Mouse (Mus musculus) adrenal gland, adult 18-20 months (tissue): Measurements from ENCODE around the gene Tbcb. TPM values are rescaled to one million over a fixed set of nuclear protein-coding genes. Genes with fewer than 3 reads are reported as not detected.
"Not testable (repeated sequence)": the region's sequence is repeated elsewhere in the genome, so short reads cannot be mapped to it uniquely, and the experiment has no call there.

Experiments used
- DNase-seq, 2 experiments: peaks; one replicate each; pipeline ENCODE4 v3.0.0; 2021 to 2022; ENCODE audit warnings: low spot score in 2 of 2
- total RNA-seq, 2 experiments: library from RNA; stranded (reverse); gene quantifications; 1 replicate in 1 of 2; 2 replicates in 1 of 2; pipeline ENCODE4 v1.2.3; 2021

Tbcb gene
- total RNA-seq, 2 experiments from 2014 or later, result 86.2 to 93.6 TPM

DNA sequence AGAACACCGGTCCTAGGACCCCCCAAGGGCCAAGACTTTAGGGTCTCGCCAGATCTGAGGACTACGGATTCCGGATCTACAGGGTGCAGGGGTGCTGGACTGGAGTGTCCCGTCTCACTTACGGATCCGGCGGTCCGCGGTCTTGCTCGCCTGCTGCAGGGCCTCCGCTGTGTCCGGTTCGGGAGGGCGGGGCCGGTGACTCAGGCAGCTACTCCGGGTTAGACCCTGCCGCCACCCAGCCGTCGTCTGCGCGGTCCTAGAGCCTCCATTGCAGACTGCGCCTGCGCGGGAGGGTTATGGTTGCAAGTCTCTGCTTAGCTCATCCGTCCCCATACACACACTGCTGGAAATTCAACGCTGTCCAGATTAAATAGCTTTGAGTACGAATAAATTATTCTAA lies 37.2 kb downstream of the Tbcb start:
- DNase-seq, result peak; percentile 93 to 95

DNA sequence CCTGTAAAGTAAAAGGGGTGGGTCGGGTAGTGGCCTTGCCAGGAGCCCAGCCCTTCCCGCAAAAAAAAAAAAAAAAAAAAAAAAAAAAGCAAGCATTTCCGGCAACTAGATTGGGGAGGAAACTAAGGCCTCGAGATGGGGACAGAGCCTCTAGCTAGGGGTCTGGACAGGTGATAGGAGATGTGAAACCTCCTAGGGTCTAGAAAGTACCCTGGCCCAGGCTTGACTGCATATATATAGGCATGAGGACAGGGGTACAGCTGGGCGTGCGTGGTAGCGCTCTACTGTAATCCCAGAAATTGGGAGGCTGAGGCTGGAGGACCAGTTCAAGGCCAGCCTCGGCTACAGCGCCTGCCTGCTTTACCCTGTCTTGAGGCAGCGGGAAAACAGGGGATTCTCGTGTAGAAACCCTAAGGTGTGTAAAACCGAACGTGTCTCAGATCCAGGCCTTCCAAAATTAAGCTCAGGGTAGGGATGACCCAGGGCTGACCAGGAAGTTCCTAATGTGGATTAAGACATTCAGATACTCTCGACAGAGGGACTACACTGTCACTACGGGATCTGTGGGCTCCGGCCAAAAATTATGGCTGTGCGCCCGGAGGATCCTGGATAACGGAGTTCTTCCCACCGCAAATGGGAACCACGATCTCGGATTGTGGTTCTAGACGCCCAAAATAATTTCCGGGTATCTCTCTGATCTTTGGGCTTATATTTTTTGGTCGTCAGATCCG lies 37.8 kb downstream of the Tbcb start:
- peak in 1 of 2 experiments; percentile 53 for DNase-seq

DNA sequence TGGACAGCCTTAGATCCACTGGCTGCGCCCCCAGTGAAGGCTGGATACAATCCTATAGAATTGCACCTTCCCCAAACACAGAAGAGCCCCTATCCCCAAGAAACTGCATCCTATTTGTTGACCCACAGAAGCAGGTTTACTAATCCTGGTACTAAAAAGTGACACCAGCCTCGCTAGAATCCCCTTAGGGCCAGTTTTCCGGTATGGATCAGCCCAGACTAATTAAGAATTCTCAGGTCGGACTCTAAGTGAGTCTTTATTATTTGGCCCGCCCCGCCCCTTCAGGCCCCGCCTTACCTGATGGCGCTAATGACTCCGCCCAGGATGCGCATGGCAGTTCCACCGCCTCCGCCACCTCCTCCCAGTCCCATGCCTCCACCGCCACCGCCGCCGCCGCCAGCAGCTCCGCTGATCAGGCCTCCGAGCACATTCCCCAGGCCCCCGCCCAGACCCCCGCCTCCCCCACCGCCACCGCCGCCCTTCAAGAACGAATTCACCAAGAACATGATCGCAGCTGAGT lies 38.4 kb downstream of the Tbcb start:
- DNase-seq, result peak; percentile 80 to 83

DNA sequence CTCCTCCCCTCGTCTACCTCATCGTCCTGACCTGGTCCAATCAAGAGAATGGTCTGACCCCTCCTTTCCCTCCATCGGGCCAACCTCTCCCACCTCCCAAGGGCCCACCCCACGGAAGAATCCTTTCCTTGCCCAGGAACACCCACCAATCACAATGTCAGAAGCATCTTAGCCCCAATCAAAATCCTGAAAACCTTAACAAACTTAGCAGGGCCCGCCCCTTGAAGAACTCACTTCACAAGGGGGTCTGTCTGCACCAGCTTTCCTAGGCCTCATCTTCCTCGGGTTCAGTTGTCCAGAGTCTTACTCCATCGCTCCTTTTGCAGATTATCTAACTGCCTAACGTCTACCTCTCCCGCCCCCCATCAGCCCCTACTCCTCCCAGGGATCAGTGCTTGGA lies 39.1 kb downstream of the Tbcb start:
- DNase-seq, result no peak

DNA sequence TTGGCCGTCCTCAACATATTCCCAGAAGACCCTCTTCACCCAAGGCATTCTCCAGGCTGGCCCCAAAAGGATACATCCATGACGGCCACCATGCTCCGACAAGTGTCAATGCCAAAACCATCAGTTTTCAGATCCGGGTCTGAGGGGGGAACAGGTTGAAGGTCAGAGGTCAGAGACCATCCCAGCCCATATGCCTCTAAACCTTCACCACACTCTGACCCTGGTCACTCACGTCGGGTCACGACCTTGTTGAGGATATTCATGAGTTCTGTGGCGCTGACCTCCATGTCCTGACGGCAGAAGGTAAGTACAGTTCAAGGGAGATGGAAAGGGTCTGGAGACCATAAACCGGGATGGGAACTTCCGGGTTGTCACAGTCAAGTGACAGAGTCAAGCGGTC lies 40.0 kb downstream of the Tbcb start:
- DNase-seq, result no peak

DNA sequence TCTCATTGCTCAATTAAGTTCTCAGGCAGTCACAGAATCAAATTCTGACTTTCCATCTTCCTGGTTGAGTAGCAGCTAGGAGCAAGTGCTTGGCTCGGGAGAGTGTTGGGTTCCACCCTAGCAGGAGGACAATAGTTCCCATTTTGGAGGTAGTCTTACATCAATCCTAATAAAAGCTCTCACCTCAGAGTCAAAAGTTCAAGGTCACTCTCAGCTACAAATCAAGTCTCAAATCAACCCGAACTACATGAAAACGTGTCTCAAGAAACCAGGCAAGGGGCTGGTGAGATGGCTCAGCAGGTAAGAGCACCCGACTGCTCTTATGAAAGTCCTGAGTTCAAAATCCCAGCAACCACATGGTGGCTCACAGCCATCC lies 43.0 kb downstream of the Tbcb start:
- no peak for DNase-seq

DNA sequence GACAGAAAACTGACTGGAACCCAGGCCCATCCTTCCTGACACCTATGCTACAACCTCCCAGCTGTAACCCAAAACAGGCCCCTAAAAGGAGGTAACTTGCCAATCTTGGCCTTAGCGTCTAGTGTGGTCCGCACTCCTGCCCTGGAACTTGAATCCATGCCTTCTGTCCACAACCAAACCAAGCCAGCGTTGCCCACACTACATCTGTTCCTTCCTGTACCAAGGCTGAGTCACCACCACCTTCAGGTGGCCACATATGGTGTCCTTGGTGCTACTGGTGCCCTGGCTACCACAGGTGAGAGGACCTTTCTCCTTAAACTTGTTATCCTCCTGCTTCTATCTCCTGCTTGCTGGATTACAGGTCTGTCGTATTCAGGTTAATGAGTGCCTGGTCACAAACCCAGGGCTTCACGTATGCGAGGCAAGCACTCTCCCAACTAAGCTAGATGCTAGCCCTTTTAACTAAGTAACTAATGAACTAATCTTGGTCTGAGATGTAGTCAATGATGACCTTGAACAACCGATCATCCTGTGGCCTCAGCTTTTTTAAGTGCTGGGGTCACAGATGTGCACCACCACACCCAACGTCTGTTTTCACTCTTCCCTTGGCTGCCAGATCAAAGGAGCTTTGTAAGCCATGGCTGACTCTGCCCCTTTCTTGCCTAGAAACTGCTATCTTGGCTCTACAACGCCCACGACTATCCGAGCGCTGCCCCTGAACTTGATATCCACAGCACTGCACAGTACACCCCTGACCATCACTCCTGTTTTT lies 43.5 kb downstream of the Tbcb start:
- DNase-seq, result no peak

DNA sequence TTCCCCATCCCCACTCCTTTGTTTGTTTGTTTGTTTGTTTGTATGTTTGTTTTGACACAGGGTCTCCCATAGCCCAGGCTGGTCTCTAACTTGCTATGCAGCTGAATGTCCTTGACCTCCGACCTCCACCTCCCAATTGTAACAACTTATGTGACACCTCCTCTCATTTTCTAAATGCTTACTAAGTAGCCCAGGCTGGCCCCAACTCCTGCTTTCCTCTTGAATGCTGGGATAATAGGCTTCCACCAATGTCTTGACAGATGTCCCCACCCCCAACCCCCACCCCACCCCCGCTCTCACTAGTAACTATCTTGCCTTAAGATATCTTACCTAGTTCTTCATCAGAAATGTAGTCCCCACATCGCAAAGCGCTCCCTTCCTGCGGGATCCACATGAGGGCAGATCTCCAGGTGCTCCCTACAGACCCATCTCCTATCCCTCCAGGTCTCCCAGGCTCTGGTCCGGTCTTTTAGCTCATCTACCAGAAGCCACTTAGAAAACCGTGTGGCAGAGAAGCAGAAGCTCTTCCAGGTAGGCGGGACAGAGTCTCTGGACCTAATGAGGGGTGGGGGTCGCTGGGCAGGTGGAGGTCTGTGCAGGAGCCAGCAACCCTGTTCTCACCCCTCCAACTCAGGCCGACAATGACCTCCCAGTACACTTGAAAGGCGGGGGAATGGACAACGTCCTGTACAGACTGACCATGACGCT lies 47.3 kb downstream of the Tbcb start:
- no peak for DNase-seq

DNA sequence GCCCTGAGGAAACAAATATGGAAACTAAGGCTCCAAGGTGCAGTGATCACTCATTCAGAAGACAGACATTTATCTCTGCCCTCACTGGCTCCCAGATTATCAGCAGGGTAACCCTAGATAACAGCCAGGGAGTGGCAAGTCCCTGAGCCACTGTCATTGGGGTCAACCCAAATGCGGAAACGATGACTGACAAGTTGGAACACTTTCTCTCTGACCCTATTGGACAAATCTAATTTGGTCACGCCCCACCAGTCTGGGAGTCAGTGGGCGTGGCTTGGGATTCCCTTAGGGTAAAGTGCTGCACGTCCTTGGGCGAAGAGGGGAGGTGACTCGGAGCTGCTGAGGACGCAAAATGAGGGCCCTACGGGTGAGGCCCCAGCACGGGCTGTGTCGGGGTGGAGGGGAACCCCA lies 48.2 kb downstream of the Tbcb start, which contains the start of gene Cox7a1:
Cox7a1 (plus strand) TSS at position 266 of the 411 bp plus-strand sequence.
- peak; percentile 80 to 82 for DNase-seq

DNA sequence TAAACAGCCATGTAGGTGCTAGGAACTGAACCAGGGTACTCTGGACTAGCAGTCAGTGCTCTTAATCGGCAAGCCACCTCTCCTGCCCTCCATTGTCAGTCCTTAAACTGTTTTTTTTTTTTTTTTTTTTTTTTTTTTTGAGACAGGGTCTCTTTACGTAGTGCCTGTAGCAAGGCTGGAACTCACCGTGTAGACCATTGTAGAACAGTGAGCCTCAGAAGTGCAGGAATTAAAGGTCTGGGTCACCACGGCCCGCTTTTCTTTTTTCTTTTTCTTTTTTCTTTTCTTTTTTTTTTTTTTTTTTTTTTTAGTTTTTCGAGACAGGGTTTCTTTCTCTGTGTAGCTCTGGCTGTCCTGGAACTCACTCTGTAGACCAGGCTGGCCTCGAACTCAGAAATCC lies 48.9 kb downstream of the Tbcb start:
- DNase-seq, result not testable (repeated sequence)

DNA sequence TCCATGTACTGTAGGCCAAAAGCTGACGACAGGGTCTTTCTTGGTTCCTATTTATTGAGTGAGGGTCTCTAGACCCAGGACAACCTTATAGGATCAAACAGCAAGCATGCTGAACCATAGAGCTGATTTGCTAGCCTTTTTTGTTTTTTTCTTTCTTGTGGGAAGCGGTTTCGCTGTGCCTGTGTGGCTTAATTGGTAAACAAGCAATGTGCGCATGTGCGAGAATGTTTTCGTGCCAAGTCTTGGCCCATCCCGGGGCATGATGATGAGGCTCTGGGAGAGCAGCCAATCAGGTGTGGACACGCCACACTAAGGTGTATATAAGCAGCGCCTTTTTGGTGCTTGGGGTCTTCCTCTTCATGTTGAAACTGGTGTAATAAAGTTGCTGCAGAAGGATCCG lies 50.1 kb downstream of the Tbcb start:
- DNase-seq, result not testable (repeated sequence)

DNA sequence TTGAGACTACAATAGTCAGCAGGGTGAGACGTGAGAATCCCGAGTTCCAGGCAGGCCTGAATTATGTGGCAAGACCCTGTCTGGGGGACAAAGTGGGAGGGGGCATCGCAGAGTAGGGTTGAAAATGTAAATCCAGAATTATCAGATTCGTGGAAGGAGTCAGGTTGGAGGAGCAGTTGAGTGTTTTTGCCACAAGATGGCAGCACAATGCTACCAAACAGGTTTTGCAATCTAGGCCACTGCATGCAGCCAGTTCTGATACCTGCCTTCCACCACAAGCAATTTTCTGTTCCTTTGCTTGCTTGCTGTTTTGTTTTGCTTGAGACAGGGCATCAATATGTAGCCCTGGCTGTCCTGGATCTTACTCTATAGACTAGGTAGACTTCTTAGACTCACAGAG lies 50.8 kb downstream of the Tbcb start:
- peak; percentile 69 to 71 for DNase-seq

DNA sequence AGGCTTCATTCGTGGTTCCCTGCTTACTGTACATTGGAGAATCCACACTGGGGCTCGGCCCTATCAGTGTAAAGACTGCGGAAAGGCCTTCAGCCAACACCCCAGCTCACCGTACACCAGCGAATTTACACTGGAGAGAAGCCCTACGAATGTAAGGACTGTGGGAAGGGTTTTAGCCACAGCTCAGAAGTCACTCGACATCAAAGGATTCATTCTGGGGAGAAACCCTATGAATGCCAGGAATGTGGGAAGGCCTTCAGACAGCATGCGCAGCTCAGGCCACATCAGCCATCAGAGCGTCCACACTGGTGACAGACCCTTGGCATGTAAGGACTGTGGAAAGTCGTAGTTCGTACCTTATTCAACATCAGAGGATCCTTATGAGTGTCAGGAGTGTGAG lies 53.8 kb downstream of the Tbcb start:
- no peak for DNase-seq

DNA sequence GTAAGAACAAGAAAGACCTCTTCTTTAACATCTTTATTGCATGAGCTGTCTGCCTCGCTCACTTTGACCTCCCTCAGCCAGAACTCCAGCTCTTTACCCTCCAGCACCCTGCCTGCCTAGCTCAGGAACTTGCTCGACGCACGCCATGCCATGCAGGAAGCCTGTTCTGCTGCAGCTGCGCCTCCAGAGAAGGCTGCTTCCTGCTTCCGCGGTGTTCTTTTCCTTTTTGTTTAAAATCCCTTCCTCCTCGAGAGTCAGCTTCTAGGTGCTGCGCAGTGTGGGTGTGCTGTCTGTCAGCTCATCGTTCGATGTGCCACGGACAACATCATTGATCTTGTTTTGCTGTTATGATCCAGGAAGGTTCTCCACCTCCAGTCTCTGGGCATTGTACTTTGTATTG lies 55.6 kb downstream of the Tbcb start:
- no peak for DNase-seq

Other genes starting within 250 kb of the Tbcb start
- 10 to 100 TPM in 1 of 2 experiments, 1 to 10 TPM in 1; 8.9 to 10.6 TPM for gene Zfp568, start 248.3 kb downstream of the Tbcb start, total RNA-seq
- gene Zfp14, start 180.9 kb downstream of the Tbcb start, total RNA-seq, result 1 to 10 TPM; 3.0 TPM
- gene Zfp82, start 159.4 kb downstream of the Tbcb start, total RNA-seq, result 1 to 10 TPM; 2.0 to 2.3 TPM
- not detected for gene Gm26920, start 141.9 kb downstream of the Tbcb start, total RNA-seq
- 1 to 10 TPM; 2.9 to 4.1 TPM for gene Zfp566, start 141.7 kb downstream of the Tbcb start, total RNA-seq
- gene Zfp260, start 137.5 kb downstream of the Tbcb start, total RNA-seq, result 10 to 100 TPM; 38.4 to 45.1 TPM
- gene Zfp382, start 110.3 kb downstream of the Tbcb start, total RNA-seq, result 1 to 10 TPM; 3.2 to 5.1 TPM
- 10 to 100 TPM; 48.5 to 54.2 TPM for gene Zfp146, start 62.5 kb downstream of the Tbcb start, total RNA-seq
- gene Cox7a1, start 48.1 kb downstream of the Tbcb start, total RNA-seq, result 100 to 1,000 TPM; 349 to 810 TPM
- gene Capns1, start 33.5 kb downstream of the Tbcb start, total RNA-seq, result 100 to 1,000 TPM; 575 to 621 TPM
- 10 to 100 TPM; 51.1 to 64.1 TPM for gene Polr2i, start 324 bp downstream of the Tbcb start, total RNA-seq
- gene Ovol3, start 3.5 kb upstream of the Tbcb start, total RNA-seq, result not detected
- gene Thap8, start 47.8 kb upstream of the Tbcb start, total RNA-seq, result under 1 TPM; 0.38 to 0.46 TPM
- gene Wdr62, start 48.1 kb upstream of the Tbcb start, total RNA-seq, result 1 to 10 TPM; 4.9 to 6.7 TPM
- 10 to 100 TPM; 22.6 to 24.3 TPM for gene Clip3, start 59.5 kb upstream of the Tbcb start, total RNA-seq
- 10 to 100 TPM; 56.3 to 74.8 TPM for gene Alkbh6, start 76.4 kb upstream of the Tbcb start, total RNA-seq
- 10 to 100 TPM; 21.8 to 31.5 TPM for gene Syne4, start 82.5 kb upstream of the Tbcb start, total RNA-seq
- gene E130208F15Rik, start 89.5 kb upstream of the Tbcb start, total RNA-seq, result 1 to 10 TPM in 1 of 2 experiments, under 1 TPM in 1; 0.63 to 1.0 TPM
- gene Sdhaf1, start 91.6 kb upstream of the Tbcb start, total RNA-seq, result 10 to 100 TPM in 1 of 2 experiments, 1 to 10 TPM in 1; 8.8 to 12.0 TPM
- gene Lrfn3, start 130.5 kb upstream of the Tbcb start, total RNA-seq, result 1 to 10 TPM; 6.7 to 8.5 TPM
- gene Tyrobp, start 181.5 kb upstream of the Tbcb start, total RNA-seq, result 10 to 100 TPM; 34.7 to 68.5 TPM
- gene Hcst, start 187.6 kb upstream of the Tbcb start, total RNA-seq, result 1 to 10 TPM; 1.5 to 1.9 TPM
- gene Nfkbid, start 189.5 kb upstream of the Tbcb start, total RNA-seq, result 1 to 10 TPM; 1.6 to 2.0 TPM
- gene Aplp1, start 213.3 kb upstream of the Tbcb start, total RNA-seq, result 10 to 100 TPM; 31.8 to 40.6 TPM
- gene Kirrel2, start 225.4 kb upstream of the Tbcb start, total RNA-seq, result not detected
- gene Nphs1, start 226.0 kb upstream of the Tbcb start, total RNA-seq, result not detected